Mouse (Mus musculus): ENCODE data around the gene Nudt16l1.

DNA sequence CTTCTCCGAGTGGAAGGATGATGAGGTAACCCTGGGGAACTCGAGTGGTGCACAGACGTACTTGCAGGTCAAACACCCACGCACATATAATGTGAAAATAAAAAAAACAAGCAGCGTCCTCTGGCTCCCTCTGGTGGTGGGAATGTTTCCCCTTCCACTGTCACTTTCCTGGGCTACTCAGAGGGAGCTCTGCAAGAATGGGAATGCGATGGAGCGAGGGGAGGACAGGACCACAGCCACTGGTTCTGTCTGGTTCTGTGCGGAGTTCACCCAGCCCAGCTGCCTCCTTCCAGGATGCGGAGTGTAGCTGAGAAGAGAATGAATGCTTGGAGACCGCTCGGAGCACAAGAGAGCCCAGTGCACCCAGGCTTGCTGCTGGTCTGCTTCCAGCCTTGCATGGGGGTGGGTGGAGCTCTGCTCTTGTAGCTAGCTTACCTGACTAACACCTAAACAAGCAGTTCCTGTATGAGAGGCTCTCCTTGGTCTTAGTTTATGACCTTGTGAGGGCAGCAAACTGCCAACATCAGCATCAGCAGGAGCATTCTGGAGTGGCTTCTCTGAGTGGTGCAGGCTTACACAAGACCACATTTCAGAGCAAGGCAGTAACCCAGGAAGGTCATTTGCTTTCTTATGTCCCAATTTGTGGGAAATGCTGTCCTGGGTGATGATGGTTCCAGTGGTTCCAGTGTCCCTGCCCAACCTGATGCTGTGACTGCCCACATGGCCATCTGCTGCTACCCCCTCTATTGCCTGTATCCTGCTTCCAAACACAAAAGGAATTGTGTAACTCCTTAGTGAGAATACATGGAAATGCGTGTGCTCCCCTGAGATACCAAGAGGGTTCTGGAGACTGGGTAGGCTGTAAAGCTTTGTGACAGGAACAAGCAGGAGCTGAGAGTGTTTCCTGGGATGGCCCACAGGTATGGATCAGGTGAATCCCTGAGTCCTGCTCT, 24.5 kb upstream of the Nudt16l1 start:
- TF ChIP-seq POLR2A (IDR thresholded peaks at IDR 0.05; ENCODE audit: low read depth, low read length) (no peak), CTCF (IDR thresholded peaks at IDR 0.05; ENCODE audit: extremely low read depth, insufficient read depth, insufficient read length, insufficient replicate concordance) (peak; percentile 69; the same call in 1 of the 2 replicates)

Data from spleen, adult 2 months (tissue).